Mouse (Mus musculus) stomach, embryonic 14.5 days (tissue): Measurements from ENCODE around the gene Scn3b. TPM values are rescaled to one million over a fixed set of nuclear protein-coding genes. Genes with fewer than 3 reads are reported as not detected.

Source experiments
- ATAC-seq: fragments of 200-750 bp; cut with Nextera tagmentation; 2 replicates; pipeline ENCODE4 v1.8.0; 2017; ENCODE audit warnings: low read depth, moderate TSS enrichment; ENCODE audit not compliant: insufficient number of reproducible peaks, insufficient read depth, low FRiP score
- H3K27ac ChIP-seq: fragments of 300-500 bp; sonication (generic); 2 replicates; pipeline ENCODE4 v1.5.1; 2014; ENCODE audit warnings: mild to moderate bottlenecking, low read length, moderate library complexity, mixed read lengths
- H3K27me3 ChIP-seq: fragments of 300-500 bp; sonication (generic); 2 replicates; pipeline ENCODE4 v1.6.1; 2014; ENCODE audit warnings: low read length, control low read depth, mixed read lengths; ENCODE audit not compliant: control insufficient read depth, insufficient read depth
- H3K36me3 ChIP-seq: fragments of 300-500 bp; sonication (generic); 2 replicates; pipeline ENCODE4 v1.6.1; 2014; ENCODE audit warnings: mild to moderate bottlenecking, control low read depth, low read length, moderate library complexity, mixed read lengths; ENCODE audit not compliant: control insufficient read depth, insufficient read depth
- H3K4me1 ChIP-seq: fragments of 300-500 bp; sonication (generic); 2 replicates; pipeline ENCODE4 v1.6.1; 2014; ENCODE audit warnings: low read length, control low read depth, mixed read lengths; ENCODE audit not compliant: control insufficient read depth, insufficient read depth
- H3K4me2 ChIP-seq: fragments of 300-500 bp; sonication (generic); replicated peaks from 2 replicates; pipeline ENCODE4 v1.6.1; 2014; ENCODE audit warnings: low read depth, low read length, control low read depth
- H3K4me3 ChIP-seq: fragments of 300-500 bp; sonication (generic); 2 replicates; pipeline ENCODE4 v1.5.1; 2014; ENCODE audit warnings: low read depth, low read length, control low read depth
- H3K9ac ChIP-seq: fragments of 300-500 bp; sonication (generic); replicated peaks from 2 replicates; pipeline ENCODE4 v1.6.1; 2014; ENCODE audit warnings: low read depth, mild to moderate bottlenecking, control low read depth, low read length, moderate library complexity, mixed read lengths
- H3K9me3 ChIP-seq: fragments of 300-500 bp; sonication (generic); 2 replicates; pipeline ENCODE4 v1.6.1; 2016; ENCODE audit warnings: low read depth, low read length, control low read depth; ENCODE audit not compliant: control insufficient read depth
- WGBS: fragments of 180-500 bp; shearing (Covaris S2); extraction: QIAGEN DNeasy Blood & Tissue Kit; methylation state at CpG from one replicate; pipeline ENCODE4 v1.1.7; 2014; 5-methylcytosine and 5-hydroxymethylcytosine counted together
- polyA plus RNA-seq: library from polyadenylated mRNA; unstranded; fragments of >200 nt; fragmentation: Nextera tagmentation; extraction: Ambion mirVana; gene quantifications from 2 replicates; pipeline ENCODE4 v1.2.1, GENCODE M21; 2014

The Scn3b gene
- polyA plus RNA-seq, 1 experiment from 2014 or later, result 7.9 TPM

GRCm38 (mm10) chr9:40296251-40296650 is 27.2 kb downstream of the Scn3b start:
- Histone ChIP-seq H3K4me2 (no peak overlapping the region), H3K27me3 (no peaks in the 10 kb centered on the region), H3K36me3 (peaks cover 3% of the 10 kb centered on the region; the same call in 1 of the 2 replicates), H3K9me3 (no peaks in the 10 kb centered on the region), H3K27ac (no peak overlapping the region), H3K4me3 (no peak overlapping the region), H3K9ac (no peak overlapping the region), H3K4me1 (no peaks in the 10 kb centered on the region)
- 92% methylated on average over 5 of the region's 5 CpGs for WGBS
- ATAC-seq, result no peak

- WGBS, result 88% methylated on average over 9 of the region's 9 CpGs
- Histone ChIP-seq H3K9me3 (no peaks in the 10 kb centered on the region), H3K4me2 (no peak overlapping the region), H3K27ac (no peak overlapping the region), H3K4me3 (no peak overlapping the region), H3K27me3 (no peaks in the 10 kb centered on the region), H3K4me1 (no peaks in the 10 kb centered on the region), H3K9ac (no peak overlapping the region), H3K36me3 (peaks cover 3% of the 10 kb centered on the region; the same call in 1 of the 2 replicates)
- ATAC-seq, result no peak
These were observed 29.0 kb downstream of the Scn3b start for GRCm38 (mm10) chr9:40297969-40298368.

GRCm38 (mm10) chr9:40299323-40299722 is 30.3 kb downstream of the Scn3b start:
- H3K9ac ChIP-seq, result no peak overlapping the region
- H3K4me1 ChIP-seq, result no peaks in the 10 kb centered on the region
- no peaks in the 10 kb centered on the region for H3K9me3 ChIP-seq
- WGBS, result 96% methylated on average over 7 of the region's 7 CpGs
- ATAC-seq, result no peak
- peaks cover 3% of the 10 kb centered on the region; the same call in 1 of the 2 replicates for H3K36me3 ChIP-seq
- H3K4me2 ChIP-seq, result no peak overlapping the region
- H3K4me3 ChIP-seq, result no peak overlapping the region
- H3K27me3 ChIP-seq, result no peaks in the 10 kb centered on the region
- no peak overlapping the region for H3K27ac ChIP-seq

GRCm38 (mm10) chr9:40300018-40300989 is 31.3 kb downstream of the Scn3b start:
- Histone ChIP-seq H3K4me2 (no peak overlapping the region), H3K36me3 (peaks cover 4% of the 10 kb centered on the region; the same call in 1 of the 2 replicates), H3K9me3 (no peaks in the 10 kb centered on the region), H3K9ac (no peak overlapping the region), H3K4me1 (no peaks in the 10 kb centered on the region), H3K4me3 (no peak overlapping the region), H3K27me3 (no peaks in the 10 kb centered on the region), H3K27ac (no peak overlapping the region)
- no peak for ATAC-seq
- WGBS, result 86% methylated on average over 15 of the region's 15 CpGs

GRCm38 (mm10) chr9:40301475-40301874 is 32.5 kb downstream of the Scn3b start:
- Histone ChIP-seq H3K9ac (no peak overlapping the region), H3K9me3 (no peaks in the 10 kb centered on the region), H3K4me1 (no peaks in the 10 kb centered on the region), H3K27ac (no peak overlapping the region), H3K4me2 (no peak overlapping the region), H3K36me3 (peaks cover 11% of the 10 kb centered on the region; the same call in 1 of the 2 replicates), H3K4me3 (no peak overlapping the region), H3K27me3 (no peaks in the 10 kb centered on the region)
- ATAC-seq, result no peak
- 89% methylated on average over 5 of the region's 5 CpGs for WGBS

GRCm38 (mm10) chr9:40302375-40302774 is 33.4 kb downstream of the Scn3b start:
- Histone ChIP-seq H3K27ac (no peak overlapping the region), H3K9me3 (no peaks in the 10 kb centered on the region), H3K9ac (no peak overlapping the region), H3K4me3 (no peak overlapping the region), H3K4me1 (no peaks in the 10 kb centered on the region), H3K36me3 (peaks cover 16% of the 10 kb centered on the region; the same call in 1 of the 2 replicates), H3K27me3 (no peaks in the 10 kb centered on the region), H3K4me2 (no peak overlapping the region)
- 89% methylated on average over 8 of the region's 8 CpGs for WGBS
- ATAC-seq, result no peak

GRCm38 (mm10) chr9:40304243-40304642 is 35.2 kb downstream of the Scn3b start:
- peaks cover 13% of the 10 kb centered on the region; the same call in 1 of the 2 replicates for H3K36me3 ChIP-seq
- H3K9me3 ChIP-seq, result no peaks in the 10 kb centered on the region
- no peak overlapping the region for H3K4me3 ChIP-seq
- 92% methylated on average over 8 of the region's 8 CpGs for WGBS
- no peak overlapping the region for H3K27ac ChIP-seq
- ATAC-seq, result no peak
- H3K9ac ChIP-seq, result no peak overlapping the region
- H3K27me3 ChIP-seq, result no peaks in the 10 kb centered on the region
- no peaks in the 10 kb centered on the region for H3K4me1 ChIP-seq
- H3K4me2 ChIP-seq, result no peak overlapping the region

- Histone ChIP-seq H3K4me3 (no peak overlapping the region), H3K9me3 (no peaks in the 10 kb centered on the region), H3K4me2 (no peak overlapping the region), H3K27ac (no peak overlapping the region), H3K36me3 (peaks cover 13% of the 10 kb centered on the region; the same call in 1 of the 2 replicates), H3K27me3 (no peaks in the 10 kb centered on the region), H3K9ac (no peak overlapping the region), H3K4me1 (no peaks in the 10 kb centered on the region)
- ATAC-seq, result no peak
- WGBS, result 80% methylated on average over 3 of the region's 3 CpGs
These were observed 38.3 kb downstream of the Scn3b start for GRCm38 (mm10) chr9:40307311-40307710.
